Mouse (Mus musculus) spleen, adult 2 months (tissue): ENCODE data around the gene Tcte2. TPM values are rescaled to one million over a fixed set of nuclear protein-coding genes. Genes with fewer than 3 reads are reported as not detected.

Experiments
- DNase-seq, 2 experiments: peaks; one replicate each; pipeline versions ENCODE4 v3.0.0 to v3.0.0-alpha.2; 2012 to 2021; ENCODE audit warnings: low spot score in 2 of 2, low read depth in 1 of 2
- H3K27ac ChIP-seq: fragments of 200-500 bp; 2 replicates; pipeline ENCODE4 v1.5.1; 2012; ENCODE audit warnings: low read length, inconsistent platforms; ENCODE audit not compliant: insufficient read depth
- H3K27me3 ChIP-seq: fragments of 200-500 bp; 2 replicates; pipeline ENCODE4 v1.6.1; 2012; ENCODE audit warnings: mild to moderate bottlenecking, moderate library complexity, low read length, inconsistent platforms; ENCODE audit not compliant: control insufficient read depth, insufficient read depth
- H3K36me3 ChIP-seq: fragments of 200-500 bp; 2 replicates; pipeline ENCODE4 v1.6.1; 2012; ENCODE audit warnings: mild to moderate bottlenecking, low read length, inconsistent platforms; ENCODE audit not compliant: control insufficient read depth, insufficient read depth
- H3K4me1 ChIP-seq: fragments of 200-500 bp; 2 replicates; pipeline ENCODE4 v1.6.1; 2011; ENCODE audit warnings: inconsistent platforms; ENCODE audit not compliant: control insufficient read depth, insufficient read depth, insufficient read length
- H3K4me3 ChIP-seq: fragments of 200-500 bp; 2 replicates; pipeline ENCODE4 v1.5.1; 2011; ENCODE audit warnings: mild to moderate bottlenecking, inconsistent platforms; ENCODE audit not compliant: insufficient read depth, insufficient read length; ENCODE audit errors: extremely low read depth
- CTCF ChIP-seq: fragments of 200-500 bp; IDR thresholded peaks from 2 replicates; pipeline ENCODE4 v1.5.1; 2011; ENCODE audit warnings: mild to moderate bottlenecking, inconsistent platforms; ENCODE audit not compliant: insufficient read depth, insufficient read length, insufficient replicate concordance; ENCODE audit errors: extremely low read depth
- POLR2A ChIP-seq: fragments of 200-500 bp; IDR thresholded peaks from 2 replicates; pipeline ENCODE4 v1.6.1; 2011; ENCODE audit warnings: low read depth, low read length, inconsistent platforms
- WGBS: fragments of 180-500 bp; shearing (Covaris S2); methylation state at CpG from one replicate; pipeline ENCODE4 v1.1.7; 2018; 5-methylcytosine and 5-hydroxymethylcytosine counted together
- polyA plus RNA-seq: library from polyadenylated mRNA; depleted of rRNA; stranded (reverse); fragments of >200 nt; gene quantifications from 2 replicates; pipeline ENCODE4 v1.2.3, GENCODE M21; 2012

The Tcte2 gene
- polyA plus RNA-seq, 1 experiment: 0.36 TPM

- TF ChIP-seq CTCF (no peak), POLR2A (no peak)
- DNase-seq: peak in 1 of 2 experiments; percentile 11
- Histone ChIP-seq H3K27ac (no peak within 1 kb of the TSS), H3K4me1 (peaks cover 10% of the 10 kb centered on the region), H3K27me3 (peaks cover 22% of the 10 kb centered on the region), H3K4me3 (peak within 1 kb of the TSS; percentile 58), H3K36me3 (no peaks in the 10 kb centered on the region)
- 6% methylated on average over 106 of the region's 108 CpGs for WGBS
These were observed 1.6 kb downstream of the Tcte2 start, which contains the start of gene Afdn for GRCm38 (mm10) chr17:13759853-13760627. TSS of gene Afdn (plus strand) at chr17:13760539.

- no peaks in the 10 kb centered on the region for H3K36me3 ChIP-seq
- H3K27ac ChIP-seq: no peak overlapping the region
- 60% methylated on average over 13 of the region's 13 CpGs for WGBS
- TF ChIP-seq CTCF (no peak), POLR2A (no peak)
- DNase-seq: no peak
- H3K27me3 ChIP-seq: peaks cover 22% of the 10 kb centered on the region
- H3K4me1 ChIP-seq: peaks cover 10% of the 10 kb centered on the region
- H3K4me3 ChIP-seq: no peak overlapping the region
These were observed 2.3 kb downstream of the Tcte2 start for GRCm38 (mm10) chr17:13759156-13759852.

GRCm38 (mm10) chr17:13758586-13758985, 3.0 kb downstream of the Tcte2 start:
- H3K27me3 ChIP-seq: peaks cover 22% of the 10 kb centered on the region
- WGBS: 89% methylated on average over 7 of the region's 7 CpGs
- H3K27ac ChIP-seq: no peak overlapping the region
- no peak overlapping the region for H3K4me3 ChIP-seq
- peaks cover 10% of the 10 kb centered on the region for H3K4me1 ChIP-seq
- DNase-seq: no peak
- H3K36me3 ChIP-seq: no peaks in the 10 kb centered on the region
- TF ChIP-seq CTCF: no peak
- no peak for TF ChIP-seq POLR2A

- H3K36me3 ChIP-seq: no peaks in the 10 kb centered on the region
- WGBS: 85% methylated on average over 6 of the region's 6 CpGs
- no peak overlapping the region for H3K4me3 ChIP-seq
- peaks cover 5% of the 10 kb centered on the region for H3K27me3 ChIP-seq
- no peak for DNase-seq
- TF ChIP-seq POLR2A (no peak), CTCF (no peak)
- H3K4me1 ChIP-seq: no peaks in the 10 kb centered on the region
- no peak overlapping the region for H3K27ac ChIP-seq
These were observed 6.7 kb downstream of the Tcte2 start for GRCm38 (mm10) chr17:13754940-13755339.

GRCm38 (mm10) chr17:13753918-13754317, 7.7 kb downstream of the Tcte2 start:
- no peaks in the 10 kb centered on the region for H3K4me1 ChIP-seq
- H3K36me3 ChIP-seq: no peaks in the 10 kb centered on the region
- H3K27ac ChIP-seq: no peak overlapping the region
- WGBS: 86% methylated on average over 4 of the region's 4 CpGs
- no peak overlapping the region for H3K4me3 ChIP-seq
- TF ChIP-seq POLR2A (no peak), CTCF (no peak)
- no peak for DNase-seq
- no peaks in the 10 kb centered on the region for H3K27me3 ChIP-seq

- no peak for TF ChIP-seq POLR2A
- TF ChIP-seq CTCF: no peak
- WGBS: 93% methylated on average over 4 of the region's 4 CpGs
- H3K4me3 ChIP-seq: no peak overlapping the region
- no peak for DNase-seq
- no peaks in the 10 kb centered on the region for H3K27me3 ChIP-seq
- H3K27ac ChIP-seq: no peak overlapping the region
- H3K4me1 ChIP-seq: no peaks in the 10 kb centered on the region; the same call in 1 of the 2 replicates
- H3K36me3 ChIP-seq: no peaks in the 10 kb centered on the region
These were observed 12.6 kb downstream of the Tcte2 start for GRCm38 (mm10) chr17:13749027-13749426.

GRCm38 (mm10) chr17:13747681-13748080, 13.9 kb downstream of the Tcte2 start:
- H3K4me3 ChIP-seq: no peak overlapping the region
- DNase-seq: no peak
- H3K36me3 ChIP-seq: no peaks in the 10 kb centered on the region
- 88% methylated on average over 9 of the region's 9 CpGs for WGBS
- TF ChIP-seq POLR2A: no peak
- no peak for TF ChIP-seq CTCF
- no peaks in the 10 kb centered on the region; the same call in 1 of the 2 replicates for H3K4me1 ChIP-seq
- H3K27ac ChIP-seq: no peak overlapping the region
- no peaks in the 10 kb centered on the region for H3K27me3 ChIP-seq
